Mouse (Mus musculus) hindlimb bud, embryonic 11.5 days (tissue): ENCODE data around the gene Mtg1.
A peak's percentile ranks its signal among the peaks of the same experiment; 100 is the strongest.

Source experiments
- DNase-seq: peaks from one replicate; pipeline ENCODE4 v3.0.0-alpha.2; 2012; ENCODE audit warnings: low read depth, low spot score; ENCODE audit errors: extremely low spot score

Mtg1 gene

GRCm38 (mm10) chr7:140137135-140138020 is at the start of gene Mtg1:
TSS of gene Mtg1 (plus strand) at chr7:140137564.
- peak; percentile 76 for DNase-seq

GRCm38 (mm10) chr7:140090601-140091000 is 46.8 kb upstream of the Mtg1 start:
- no peak for DNase-seq

GRCm38 (mm10) chr7:140092924-140093528 is 44.3 kb upstream of the Mtg1 start, which contains the start of gene Prap1:
TSS of gene Prap1 (plus strand) at chr7:140093395.
- DNase-seq: no peak

GRCm38 (mm10) chr7:140094954-140095353 is 42.4 kb upstream of the Mtg1 start:
- no peak for DNase-seq

GRCm38 (mm10) chr7:140095556-140095955 is 41.8 kb upstream of the Mtg1 start:
- no peak for DNase-seq

- DNase-seq: no peak
These were observed 41.3 kb upstream of the Mtg1 start for GRCm38 (mm10) chr7:140096055-140096454.

- DNase-seq: no peak
These were observed 38.9 kb upstream of the Mtg1 start for GRCm38 (mm10) chr7:140098466-140098865.

GRCm38 (mm10) chr7:140101498-140101897 is 35.9 kb upstream of the Mtg1 start:
- DNase-seq: no peak

GRCm38 (mm10) chr7:140101993-140102860 is 35.1 kb upstream of the Mtg1 start, which contains the start of gene Fuom:
TSS of gene Fuom (minus strand) at chr7:140102441.
- no peak for DNase-seq

- no peak for DNase-seq
These were observed 33.4 kb upstream of the Mtg1 start for GRCm38 (mm10) chr7:140104009-140104408.

- no peak for DNase-seq
These were observed 25.4 kb upstream of the Mtg1 start for GRCm38 (mm10) chr7:140111943-140112342.

GRCm38 (mm10) chr7:140115583-140116328 is 21.6 kb upstream of the Mtg1 start, which contains the start of gene Paox:
TSS of gene Paox (plus strand) at chr7:140115799.
- no peak for DNase-seq

- no peak for DNase-seq
These were observed 20.9 kb upstream of the Mtg1 start, which contains the start of gene Echs1 for GRCm38 (mm10) chr7:140116329-140117054. TSS of gene Echs1 (minus strand) at chr7:140116476.

GRCm38 (mm10) chr7:140120484-140120883 is 16.9 kb upstream of the Mtg1 start:
- no peak for DNase-seq

GRCm38 (mm10) chr7:140121338-140121910 is 15.9 kb upstream of the Mtg1 start:
- no peak for DNase-seq

GRCm38 (mm10) chr7:140122765-140123164 is 14.6 kb upstream of the Mtg1 start:
- no peak for DNase-seq

GRCm38 (mm10) chr7:140124382-140124781 is 13.0 kb upstream of the Mtg1 start:
- DNase-seq: no peak

GRCm38 (mm10) chr7:140125278-140126021 is 11.9 kb upstream of the Mtg1 start:
- no peak for DNase-seq

GRCm38 (mm10) chr7:140126022-140126350 is 11.4 kb upstream of the Mtg1 start:
- DNase-seq: no peak
